Mouse (Mus musculus) cerebellum, adult 2 months (tissue): ENCODE measurements around the gene Slc22a3. TPM values are rescaled to one million over a fixed set of nuclear protein-coding genes. Genes with fewer than 3 reads are reported as not detected.

ENCODE experiments used
- DNase-seq, 2 experiments: peaks; one replicate each; pipeline ENCODE4 v3.0.0; 2021
- H3K27ac ChIP-seq: fragments of 200-500 bp; 2 replicates; pipeline ENCODE4 v1.5.1; 2012; ENCODE audit warnings: low read length, control low read depth, inconsistent platforms; ENCODE audit not compliant: insufficient read depth
- H3K27me3 ChIP-seq: fragments of 200-500 bp; 2 replicates; pipeline ENCODE4 v1.6.1; 2012; ENCODE audit warnings: inconsistent platforms, mild to moderate bottlenecking, low read length, moderate library complexity; ENCODE audit not compliant: control insufficient read depth, insufficient read depth
- H3K4me1 ChIP-seq: fragments of 200-500 bp; 2 replicates; pipeline ENCODE4 v1.6.1; 2011; ENCODE audit warnings: low read length; ENCODE audit not compliant: control insufficient read depth, insufficient read depth
- H3K4me3 ChIP-seq: fragments of 200-500 bp; replicated peaks from 2 replicates; pipeline ENCODE3; 2011; ENCODE audit warnings: mild to moderate bottlenecking, low read depth, low read length, control low read depth; ENCODE audit not compliant: insufficient read depth
- CTCF ChIP-seq: fragments of 200-500 bp; IDR thresholded peaks from 2 replicates; pipeline ENCODE4 v1.5.1; 2011; ENCODE audit warnings: low read depth, mild to moderate bottlenecking, control low read depth, low read length, moderate library complexity, borderline replicate concordance; ENCODE audit not compliant: insufficient read depth
- POLR2A ChIP-seq: fragments of 200-500 bp; IDR thresholded peaks from 2 replicates; pipeline ENCODE4 v1.6.1; 2011; ENCODE audit warnings: low read length, control low read depth, borderline replicate concordance; ENCODE audit not compliant: insufficient read depth
- WGBS: fragments of 180-500 bp; shearing (Covaris S2); methylation state at CpG from one replicate; pipeline ENCODE4 v1.1.7; 2018; 5-methylcytosine and 5-hydroxymethylcytosine counted together
- polyA plus RNA-seq: library from polyadenylated mRNA; depleted of rRNA; stranded (reverse); fragments of >200 nt; gene quantifications from 2 replicates; pipeline ENCODE4 v1.2.3, GENCODE M21; 2012

The Slc22a3 gene
- polyA plus RNA-seq, 1 experiment: 0.52 TPM

GRCm38 (mm10) chr17:12513997-12514396 is 6.5 kb upstream of the Slc22a3 start:
- 80% methylated on average over 5 of the region's 5 CpGs for WGBS
- no peaks in the 10 kb centered on the region for H3K4me1 ChIP-seq
- TF ChIP-seq CTCF (no peak), POLR2A (no peak)

GRCm38 (mm10) chr17:12513107-12513923 is 5.8 kb upstream of the Slc22a3 start:
- DNase-seq: no peak
- no peaks in the 10 kb centered on the region; the same call in 1 of the 2 replicates for H3K27me3 ChIP-seq
- no peaks in the 10 kb centered on the region for H3K4me1 ChIP-seq
- no peak overlapping the region for H3K4me3 ChIP-seq
- 69% methylated on average over 9 of the region's 9 CpGs for WGBS
- TF ChIP-seq POLR2A (no peak), CTCF (no peak)
- H3K27ac ChIP-seq: no peak overlapping the region

More at GRCm38 (mm10) chr17:12513997-12514396, 6.5 kb upstream of the Slc22a3 start:
- Histone ChIP-seq H3K27me3 (no peaks in the 10 kb centered on the region), H3K27ac (no peak overlapping the region), H3K4me3 (no peak overlapping the region)
- no peak for DNase-seq

GRCm38 (mm10) chr17:12511193-12511592 is 3.7 kb upstream of the Slc22a3 start:
- TF ChIP-seq POLR2A: no peak
- no peak for TF ChIP-seq CTCF
- no peak overlapping the region for H3K4me3 ChIP-seq
- no peak for DNase-seq
- no peaks in the 10 kb centered on the region; the same call in 1 of the 2 replicates for H3K27me3 ChIP-seq
- no peak overlapping the region for H3K27ac ChIP-seq
- WGBS: 90% methylated on average over 3 of the region's 3 CpGs
- no peaks in the 10 kb centered on the region for H3K4me1 ChIP-seq

GRCm38 (mm10) chr17:12508376-12508775 is 872 bp upstream of the Slc22a3 start:
- Histone ChIP-seq H3K4me3 (no peak overlapping the region), H3K4me1 (no peaks in the 10 kb centered on the region), H3K27ac (no peak overlapping the region), H3K27me3 (no peaks in the 10 kb centered on the region; the same call in 1 of the 2 replicates)
- TF ChIP-seq CTCF (no peak), POLR2A (no peak)
- 30% methylated on average over 7 of the region's 7 CpGs for WGBS
- no peak for DNase-seq

- no peak for TF ChIP-seq CTCF
- TF ChIP-seq POLR2A: no peak
- no peak for DNase-seq
- no peaks in the 10 kb centered on the region for H3K4me1 ChIP-seq
- no peak overlapping the region for H3K4me3 ChIP-seq
- 3% methylated on average over 65 of the region's 65 CpGs for WGBS
- no peaks in the 10 kb centered on the region; the same call in 1 of the 2 replicates for H3K27me3 ChIP-seq
- no peak overlapping the region for H3K27ac ChIP-seq
Observed at GRCm38 (mm10) chr17:12506903-12507563, 471 bp downstream of the Slc22a3 start.

GRCm38 (mm10) chr17:12505708-12506107 is 1.8 kb downstream of the Slc22a3 start:
- WGBS: 77% methylated on average over 6 of the region's 6 CpGs
- no peak for TF ChIP-seq POLR2A

GRCm38 (mm10) chr17:12499426-12499825 is 8.1 kb downstream of the Slc22a3 start:
- H3K27me3 ChIP-seq: no peaks in the 10 kb centered on the region
- WGBS: 92% methylated on average over 8 of the region's 8 CpGs
- H3K27ac ChIP-seq: no peak overlapping the region
- no peaks in the 10 kb centered on the region for H3K4me1 ChIP-seq
- TF ChIP-seq CTCF: no peak
- TF ChIP-seq POLR2A: no peak
- DNase-seq: no peak
- H3K4me3 ChIP-seq: no peak overlapping the region

More at GRCm38 (mm10) chr17:12505708-12506107, 1.8 kb downstream of the Slc22a3 start:
- H3K27me3 ChIP-seq: no peaks in the 10 kb centered on the region; the same call in 1 of the 2 replicates
- H3K27ac ChIP-seq: no peak overlapping the region
- H3K4me3 ChIP-seq: no peak overlapping the region
- DNase-seq: no peak
- no peaks in the 10 kb centered on the region for H3K4me1 ChIP-seq
